Mouse (Mus musculus): ENCODE results near the gene Ly6c1. TPM values are rescaled to one million over a fixed set of nuclear protein-coding genes. Genes with fewer than 3 reads are reported as not detected.
"Not testable (repeated sequence)": the region's sequence is repeated elsewhere in the genome, so short reads cannot be mapped to it uniquely, and the experiment has no call there.

Ly6c1 gene
- polyA plus RNA-seq, 1 experiment from 2014 or later = 9.8 TPM

DNA sequence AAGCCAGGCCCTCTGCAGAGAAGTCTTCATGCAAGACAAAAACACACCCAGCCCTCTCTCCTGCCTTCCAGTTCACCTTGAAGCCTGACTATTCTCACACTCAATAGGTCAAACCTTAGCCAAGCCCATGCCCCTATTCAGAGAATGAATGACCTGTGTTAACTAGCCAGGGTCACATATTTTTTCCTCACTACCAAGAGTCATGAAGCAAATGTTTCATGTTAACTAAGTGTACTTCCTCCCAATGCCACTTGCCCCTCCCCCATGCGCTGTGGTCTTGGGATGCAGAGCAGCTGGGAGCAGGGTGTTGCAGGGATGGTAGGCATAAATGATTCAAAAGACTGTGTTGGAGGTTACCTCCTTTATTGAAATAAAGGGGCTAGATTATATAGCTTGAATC is 2.0 kb upstream of the Ly6c1 start:
- H3K27ac ChIP-seq (ENCODE audit: low read depth); H3K4me3 ChIP-seq (ENCODE audit: low read depth, low read length); ATAC-seq (replicated peaks; ENCODE audit: low FRiP score, low TSS enrichment, low read depth); H3K9ac ChIP-seq (ENCODE audit: low read length); H3K4me2 ChIP-seq (ENCODE audit: low read length); H3K36me3 ChIP-seq (ENCODE audit: control insufficient read depth, insufficient read depth, low read length); H3K9me3 ChIP-seq (ENCODE audit: control insufficient read depth, low read length); H3K27me3 ChIP-seq (replicated peaks; ENCODE audit: control insufficient read depth, insufficient read depth, low read length); H3K4me1 ChIP-seq (replicated peaks; ENCODE audit: control insufficient read depth, insufficient read depth, low read length); DNase-seq (ENCODE audit: low spot score): not testable (repeated sequence)
- 87% methylated on average over 1 of the region's 1 CpGs for WGBS

DNA sequence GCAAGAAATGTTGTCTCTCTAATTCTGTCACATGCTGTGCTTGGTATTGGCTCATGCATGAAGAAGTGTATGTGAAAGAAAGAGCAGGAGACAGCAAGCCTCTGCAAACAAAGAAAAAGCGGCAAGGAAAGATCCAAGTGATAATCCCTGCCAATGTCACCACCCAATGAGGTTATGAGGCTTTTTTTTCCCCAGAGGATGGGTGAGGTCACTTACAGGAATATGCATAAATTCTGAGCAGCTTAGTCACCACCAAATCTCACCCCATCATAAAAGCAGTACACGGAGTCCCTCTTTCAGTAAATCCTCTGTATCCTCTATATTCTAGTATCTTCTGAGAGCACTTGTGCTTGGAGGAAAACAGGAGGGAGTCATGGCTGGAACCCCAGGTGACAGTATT is 1.2 kb upstream of the Ly6c1 start:
- not testable (repeated sequence) for ATAC-seq (replicated peaks; ENCODE audit: low FRiP score, low TSS enrichment, low read depth); H3K4me2 ChIP-seq (ENCODE audit: low read length); H3K9ac ChIP-seq (ENCODE audit: low read length); H3K27me3 ChIP-seq (replicated peaks; ENCODE audit: control insufficient read depth, insufficient read depth, low read length); H3K9me3 ChIP-seq (ENCODE audit: control insufficient read depth, low read length); H3K27ac ChIP-seq (ENCODE audit: low read depth); H3K36me3 ChIP-seq (ENCODE audit: control insufficient read depth, insufficient read depth, low read length); H3K4me3 ChIP-seq (ENCODE audit: low read depth, low read length); DNase-seq (ENCODE audit: low spot score); H3K4me1 ChIP-seq (replicated peaks; ENCODE audit: control insufficient read depth, insufficient read depth, low read length)
- 62% methylated on average over 2 of the region's 2 CpGs for WGBS

DNA sequence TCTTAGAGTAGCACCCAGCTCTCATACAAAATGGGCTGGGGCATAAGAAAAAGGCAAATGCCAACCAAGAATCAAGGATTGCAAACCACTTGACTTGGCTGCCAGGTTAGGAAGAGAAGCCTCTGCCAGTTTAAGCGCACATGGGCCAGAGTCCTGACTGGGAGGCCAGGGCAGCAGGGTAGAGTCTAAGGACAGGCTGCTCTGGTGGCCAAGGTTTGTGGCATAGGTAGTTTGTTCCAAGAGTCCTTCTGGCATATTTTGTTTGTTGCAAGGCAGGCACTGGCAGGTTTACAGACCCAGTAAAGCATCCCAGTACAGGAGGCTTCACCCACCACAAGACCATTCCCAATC is 685 bp downstream of the Ly6c1 start:
- H3K36me3 ChIP-seq (ENCODE audit: control insufficient read depth, insufficient read depth, low read length); DNase-seq (ENCODE audit: low spot score); H3K27me3 ChIP-seq (replicated peaks; ENCODE audit: control insufficient read depth, insufficient read depth, low read length); H3K9ac ChIP-seq (ENCODE audit: low read length); H3K4me1 ChIP-seq (replicated peaks; ENCODE audit: control insufficient read depth, insufficient read depth, low read length); H3K9me3 ChIP-seq (ENCODE audit: control insufficient read depth, low read length); H3K27ac ChIP-seq (ENCODE audit: low read depth); H3K4me3 ChIP-seq (ENCODE audit: low read depth, low read length); H3K4me2 ChIP-seq (ENCODE audit: low read length); ATAC-seq (replicated peaks; ENCODE audit: low FRiP score, low TSS enrichment, low read depth): not testable (repeated sequence)
- WGBS = 100% methylated on average over 1 of the region's 1 CpGs

DNA sequence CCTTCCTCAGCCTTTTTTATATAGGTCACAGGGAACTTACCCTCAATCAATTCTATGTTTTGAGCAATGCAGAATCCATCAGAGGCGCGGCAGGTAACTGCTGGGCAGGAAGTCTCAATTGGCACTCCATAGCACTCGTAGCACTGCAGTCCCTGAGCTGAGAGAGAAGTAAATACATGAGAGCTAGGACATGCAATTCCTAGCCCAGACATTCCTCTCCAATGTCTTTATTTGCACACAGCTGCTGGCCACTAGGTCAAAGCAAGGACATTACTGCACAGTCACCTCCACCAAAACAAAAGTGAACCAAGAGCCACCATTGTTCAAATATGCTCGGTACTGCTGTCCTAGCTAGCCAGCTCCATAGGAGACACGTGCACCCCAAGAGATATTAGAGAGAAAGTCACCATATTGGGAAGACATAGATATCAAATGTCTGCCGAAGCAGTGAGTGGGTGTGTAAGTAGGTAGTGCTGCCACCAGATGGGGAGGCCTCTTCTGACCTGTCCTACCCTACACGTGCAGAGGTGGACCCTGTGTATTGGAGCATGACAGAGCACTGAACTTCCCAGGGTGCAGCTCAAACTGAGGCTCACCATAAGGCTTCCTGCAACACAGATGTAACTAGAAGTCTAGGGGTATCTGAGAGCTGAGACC is 1.2 kb downstream of the Ly6c1 start:
- H3K4me2 ChIP-seq (ENCODE audit: low read length); H3K9me3 ChIP-seq (ENCODE audit: control insufficient read depth, low read length); H3K4me3 ChIP-seq (ENCODE audit: low read depth, low read length); H3K9ac ChIP-seq (ENCODE audit: low read length); H3K27ac ChIP-seq (ENCODE audit: low read depth); ATAC-seq (replicated peaks; ENCODE audit: low FRiP score, low TSS enrichment, low read depth); H3K36me3 ChIP-seq (ENCODE audit: control insufficient read depth, insufficient read depth, low read length); H3K4me1 ChIP-seq (replicated peaks; ENCODE audit: control insufficient read depth, insufficient read depth, low read length); H3K27me3 ChIP-seq (replicated peaks; ENCODE audit: control insufficient read depth, insufficient read depth, low read length); DNase-seq (ENCODE audit: low spot score): not testable (repeated sequence)
- WGBS = 77% methylated on average over 5 of the region's 7 CpGs

DNA sequence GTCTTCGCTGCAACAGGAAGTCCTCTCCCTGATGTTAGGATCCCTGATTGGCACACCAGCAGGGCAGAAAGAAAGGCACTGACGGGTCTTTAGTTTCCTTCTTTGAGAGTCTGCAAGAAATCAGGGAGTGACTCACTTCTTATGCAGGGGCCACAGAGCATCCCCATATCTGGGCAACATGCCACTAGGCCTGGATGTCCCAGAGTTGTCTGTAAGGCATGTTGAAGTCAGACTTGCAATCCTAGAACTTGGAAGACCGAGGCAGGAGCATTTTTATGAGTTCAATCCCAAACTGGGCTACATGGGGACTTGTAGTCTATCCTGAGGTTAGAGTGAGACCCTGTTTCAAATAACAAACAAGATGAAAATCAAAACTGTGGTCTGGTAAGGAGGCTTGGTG is 3.1 kb downstream of the Ly6c1 start:
- H3K27me3 ChIP-seq (replicated peaks; ENCODE audit: control insufficient read depth, insufficient read depth, low read length); H3K9ac ChIP-seq (ENCODE audit: low read length); ATAC-seq (replicated peaks; ENCODE audit: low FRiP score, low TSS enrichment, low read depth); H3K27ac ChIP-seq (ENCODE audit: low read depth); H3K4me1 ChIP-seq (replicated peaks; ENCODE audit: control insufficient read depth, insufficient read depth, low read length); H3K4me2 ChIP-seq (ENCODE audit: low read length); DNase-seq (ENCODE audit: low spot score); H3K36me3 ChIP-seq (ENCODE audit: control insufficient read depth, insufficient read depth, low read length); H3K4me3 ChIP-seq (ENCODE audit: low read depth, low read length); H3K9me3 ChIP-seq (ENCODE audit: control insufficient read depth, low read length): not testable (repeated sequence)
- 85% methylated on average over 3 of the region's 3 CpGs for WGBS

DNA sequence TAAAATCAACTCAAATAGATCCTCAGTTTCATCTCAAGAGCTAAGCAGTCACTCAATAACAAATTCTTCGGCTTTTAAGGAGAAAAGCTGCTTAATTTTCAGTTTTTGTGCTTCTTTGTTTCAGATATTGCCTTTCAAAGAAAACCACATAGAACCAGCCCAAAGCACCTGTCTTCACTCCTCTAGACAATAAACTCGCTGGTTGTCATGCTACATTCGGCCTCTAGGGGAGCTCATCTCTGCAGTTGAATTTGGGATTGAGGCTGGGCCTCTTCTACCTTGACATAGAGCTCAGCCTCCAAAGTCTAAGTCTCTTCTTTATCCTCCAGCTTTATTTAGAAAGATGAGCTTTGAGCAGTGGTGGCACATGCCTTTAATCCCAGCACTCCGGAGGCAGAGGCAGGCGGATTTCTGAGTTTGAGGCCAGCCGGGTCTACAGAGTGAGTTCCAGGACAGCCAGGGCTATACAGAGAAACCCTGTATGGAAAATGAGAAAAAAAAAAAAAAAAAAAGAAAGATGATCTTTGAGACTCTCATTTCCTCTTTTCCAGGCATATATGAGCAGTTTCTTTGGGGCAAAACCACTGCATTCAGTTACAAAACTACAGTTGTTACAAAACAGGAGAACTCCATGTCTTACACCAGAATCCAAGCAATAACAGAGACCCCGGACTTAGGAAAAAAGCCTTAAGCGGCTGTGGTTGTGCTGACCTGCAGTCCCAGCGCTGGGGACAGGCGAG is 27.4 kb downstream of the Ly6c1 start:
- not testable (repeated sequence) for H3K27me3 ChIP-seq (replicated peaks; ENCODE audit: control insufficient read depth, insufficient read depth, low read length); H3K36me3 ChIP-seq (ENCODE audit: control insufficient read depth, insufficient read depth, low read length); H3K4me2 ChIP-seq (ENCODE audit: low read length); H3K4me1 ChIP-seq (replicated peaks; ENCODE audit: control insufficient read depth, insufficient read depth, low read length); H3K4me3 ChIP-seq (ENCODE audit: low read depth, low read length); H3K9ac ChIP-seq (ENCODE audit: low read length); H3K27ac ChIP-seq (ENCODE audit: low read depth); ATAC-seq (replicated peaks; ENCODE audit: low FRiP score, low TSS enrichment, low read depth); DNase-seq (ENCODE audit: low spot score); H3K9me3 ChIP-seq (ENCODE audit: control insufficient read depth, low read length)
- 73% methylated on average over 6 of the region's 10 CpGs for whole genome bisulfite sequencing

DNA sequence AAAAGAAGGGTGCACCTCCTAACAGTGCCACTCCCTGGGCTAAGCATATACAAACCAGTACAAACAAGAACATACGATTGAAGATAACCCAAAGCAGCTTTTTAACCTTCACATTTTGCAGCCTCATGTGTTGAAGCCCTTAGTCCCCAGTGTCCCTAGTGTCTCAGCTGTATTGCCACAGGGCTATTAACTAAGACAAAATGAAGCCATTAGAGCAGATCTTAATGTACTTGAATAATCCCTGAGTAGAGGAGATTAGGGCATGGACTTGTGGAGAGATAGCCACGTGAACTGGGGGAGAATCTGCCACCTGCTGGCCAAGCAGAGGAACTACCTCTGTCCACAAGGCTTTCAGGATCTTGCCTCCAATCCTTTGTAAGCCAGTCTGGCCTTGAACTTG is 29.2 kb downstream of the Ly6c1 start:
- not testable (repeated sequence) for H3K27ac ChIP-seq (ENCODE audit: low read depth); H3K9me3 ChIP-seq (ENCODE audit: control insufficient read depth, low read length); H3K4me1 ChIP-seq (replicated peaks; ENCODE audit: control insufficient read depth, insufficient read depth, low read length); H3K36me3 ChIP-seq (ENCODE audit: control insufficient read depth, insufficient read depth, low read length); ATAC-seq (replicated peaks; ENCODE audit: low FRiP score, low TSS enrichment, low read depth); H3K27me3 ChIP-seq (replicated peaks; ENCODE audit: control insufficient read depth, insufficient read depth, low read length); H3K4me2 ChIP-seq (ENCODE audit: low read length); H3K4me3 ChIP-seq (ENCODE audit: low read depth, low read length); H3K9ac ChIP-seq (ENCODE audit: low read length)
- peak; percentile 53 for DNase-seq (ENCODE audit: low spot score)
- WGBS = 42% methylated on average over 2 of the region's 2 CpGs
